Mouse (Mus musculus) kidney, embryonic 16.5 days (tissue): Measurements from ENCODE around the gene Adcy7. TPM values are rescaled to one million over a fixed set of nuclear protein-coding genes. Genes with fewer than 3 reads are reported as not detected.

Experiments used
- ATAC-seq: fragments of 200-750 bp; cut with Nextera tagmentation; 2 replicates; pipeline ENCODE4 v1.8.0; 2017; ENCODE audit warnings: moderate TSS enrichment; ENCODE audit not compliant: low FRiP score, low TSS enrichment
- H3K27ac ChIP-seq: fragments of 300-500 bp; sonication (generic); 2 replicates; pipeline ENCODE4 v1.5.1; 2014; ENCODE audit warnings: low read length
- H3K27me3 ChIP-seq: fragments of 300-500 bp; sonication (generic); 2 replicates; pipeline ENCODE4 v1.6.1; 2014; ENCODE audit warnings: low read length, control low read depth, mixed read lengths; ENCODE audit not compliant: insufficient read depth
- H3K36me3 ChIP-seq: fragments of 300-500 bp; sonication (generic); 2 replicates; pipeline ENCODE4 v1.6.1; 2014; ENCODE audit warnings: low read length, control low read depth, mixed read lengths; ENCODE audit not compliant: insufficient read depth
- H3K4me1 ChIP-seq: fragments of 300-500 bp; sonication (generic); 2 replicates; pipeline ENCODE4 v1.6.1; 2014; ENCODE audit warnings: low read length, control low read depth, mixed read lengths; ENCODE audit not compliant: insufficient read depth
- H3K4me2 ChIP-seq: fragments of 300-500 bp; sonication (generic); replicated peaks from 2 replicates; pipeline ENCODE4 v1.6.1; 2014; ENCODE audit warnings: low read depth, low read length
- H3K4me3 ChIP-seq: fragments of 300-500 bp; sonication (generic); 2 replicates; pipeline ENCODE4 v1.5.1; 2014; ENCODE audit warnings: mild to moderate bottlenecking, low read length
- H3K9ac ChIP-seq: fragments of 300-500 bp; sonication (generic); replicated peaks from 2 replicates; pipeline ENCODE4 v1.6.1; 2014; ENCODE audit warnings: low read length
- H3K9me3 ChIP-seq: fragments of 300-500 bp; sonication (generic); 2 replicates; pipeline ENCODE4 v1.6.1; 2016; ENCODE audit warnings: low read length, control low read depth
- whole genome bisulfite sequencing: fragments of 180-500 bp; shearing (Covaris S2); extraction: QIAGEN DNeasy Blood & Tissue Kit; methylation state at CpG from one replicate; pipeline ENCODE4 v1.1.7; 2014; 5-methylcytosine and 5-hydroxymethylcytosine counted together
- polyA plus RNA-seq: library from polyadenylated mRNA; unstranded; fragments of >200 nt; fragmentation: Nextera tagmentation; extraction: Ambion mirVana; gene quantifications from 2 replicates; pipeline ENCODE4 v1.2.1, GENCODE M21; 2015

The Adcy7 gene
- polyA plus RNA-seq, 1 experiment from 2014 or later, result 3.7 TPM

DNA sequence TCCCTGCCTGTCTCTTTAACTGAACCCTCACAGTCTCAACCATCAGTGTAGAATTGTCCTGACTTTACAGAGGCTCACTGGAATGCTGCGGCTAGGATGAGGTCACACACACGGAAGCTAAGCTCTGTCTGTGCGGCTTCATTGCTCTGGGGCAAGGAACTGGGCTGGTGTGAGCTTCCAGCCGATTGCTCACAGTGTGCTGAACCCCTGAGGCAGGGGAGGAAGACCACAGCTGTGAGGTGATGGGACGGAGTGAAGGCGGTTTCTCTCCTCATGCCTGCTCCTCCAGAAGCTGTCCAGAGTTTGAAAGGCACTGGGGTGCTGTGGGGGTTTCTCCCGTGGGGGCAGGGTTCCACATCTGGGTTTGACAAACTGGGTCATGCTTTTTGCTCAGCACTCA, 12.5 kb downstream of the Adcy7 start:
- H3K9me3 ChIP-seq, result no peaks in the 10 kb centered on the region
- no peak overlapping the region for H3K4me2 ChIP-seq
- H3K27me3 ChIP-seq, result no peaks in the 10 kb centered on the region
- no peak overlapping the region for H3K27ac ChIP-seq
- no peaks in the 10 kb centered on the region for H3K36me3 ChIP-seq
- 45% methylated on average over 7 of the region's 7 CpGs for WGBS
- ATAC-seq, result no peak
- H3K4me3 ChIP-seq, result no peak overlapping the region
- peaks cover 10% of the 10 kb centered on the region; the same call in 1 of the 2 replicates for H3K4me1 ChIP-seq
- H3K9ac ChIP-seq, result no peak overlapping the region

DNA sequence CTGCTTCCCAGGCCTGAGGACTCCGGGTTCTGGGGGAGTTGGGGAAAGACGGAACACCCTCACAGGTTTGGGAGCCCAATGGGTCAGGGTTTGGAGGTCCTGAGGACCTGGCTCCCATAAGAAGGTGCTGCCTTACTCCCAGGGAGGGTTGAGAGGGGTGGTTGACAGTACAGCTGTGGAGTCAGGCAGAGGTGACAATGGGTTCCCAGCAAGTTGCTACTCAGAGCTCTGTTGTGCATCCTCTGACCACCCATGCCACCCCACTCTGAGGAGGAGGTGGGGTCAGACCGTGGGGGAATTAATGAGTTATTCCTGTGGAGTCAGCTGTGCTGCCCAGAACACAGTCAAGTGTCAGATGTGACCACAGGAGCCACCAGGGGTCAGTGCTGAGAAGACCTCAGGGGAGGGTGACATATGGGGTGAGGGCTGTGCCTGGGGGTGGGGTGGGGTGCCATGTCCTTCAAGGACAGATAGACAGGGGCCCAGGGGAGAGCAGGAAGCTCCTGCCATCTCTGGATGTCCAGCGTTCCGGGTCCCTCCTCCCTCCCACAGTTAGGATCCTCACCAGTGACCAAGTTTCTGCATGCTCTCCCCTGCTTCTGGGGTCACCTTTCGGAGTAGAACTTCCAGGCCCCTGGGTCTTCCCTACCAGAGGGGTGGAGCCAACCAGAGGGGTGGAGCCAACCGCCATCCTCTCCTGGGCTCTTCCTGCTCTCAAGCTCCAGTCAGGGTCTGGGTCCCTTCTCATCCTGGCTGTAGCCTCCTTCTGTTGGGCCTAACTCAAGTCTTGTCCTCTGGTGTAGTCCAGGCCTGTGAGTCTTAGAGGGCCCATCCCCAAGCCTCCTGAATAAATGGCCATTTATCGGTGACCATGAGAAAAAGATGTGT, 13.5 kb downstream of the Adcy7 start:
- Histone ChIP-seq H3K4me1 (peaks cover 10% of the 10 kb centered on the region; the same call in 1 of the 2 replicates), H3K27me3 (no peaks in the 10 kb centered on the region), H3K36me3 (no peaks in the 10 kb centered on the region), H3K27ac (no peak overlapping the region), H3K9ac (no peak overlapping the region), H3K4me2 (no peak overlapping the region), H3K9me3 (no peaks in the 10 kb centered on the region), H3K4me3 (no peak overlapping the region)
- no peak for ATAC-seq
- WGBS, result 87% methylated on average over 8 of the region's 8 CpGs

GRCm38 (mm10) chr8:88286421-88286960, 14.3 kb downstream of the Adcy7 start:
- Histone ChIP-seq H3K4me1 (peaks cover 10% of the 10 kb centered on the region; the same call in 1 of the 2 replicates), H3K4me3 (no peak overlapping the region), H3K27me3 (no peaks in the 10 kb centered on the region), H3K9me3 (no peaks in the 10 kb centered on the region), H3K27ac (no peak overlapping the region), H3K36me3 (no peaks in the 10 kb centered on the region), H3K9ac (no peak overlapping the region), H3K4me2 (no peak overlapping the region)
- WGBS, result 80% methylated on average over 14 of the region's 14 CpGs
- no peak for ATAC-seq

GRCm38 (mm10) chr8:88288622-88289242, 16.5 kb downstream of the Adcy7 start:
- no peaks in the 10 kb centered on the region for H3K9me3 ChIP-seq
- no peak overlapping the region for H3K27ac ChIP-seq
- 60% methylated on average over 12 of the region's 12 CpGs for WGBS
- H3K27me3 ChIP-seq, result no peaks in the 10 kb centered on the region
- no peak overlapping the region for H3K9ac ChIP-seq
- no peaks in the 10 kb centered on the region for H3K36me3 ChIP-seq
- no peak overlapping the region for H3K4me2 ChIP-seq
- peaks cover 10% of the 10 kb centered on the region; the same call in 1 of the 2 replicates for H3K4me1 ChIP-seq
- ATAC-seq, result no peak
- no peak overlapping the region for H3K4me3 ChIP-seq

GRCm38 (mm10) chr8:88289901-88290300, 17.7 kb downstream of the Adcy7 start:
- no peaks in the 10 kb centered on the region for H3K36me3 ChIP-seq
- no peaks in the 10 kb centered on the region for H3K27me3 ChIP-seq
- WGBS, result 77% methylated on average over 1 of the region's 1 CpGs
- no peak overlapping the region for H3K4me2 ChIP-seq
- no peaks in the 10 kb centered on the region for H3K9me3 ChIP-seq
- H3K27ac ChIP-seq, result no peak overlapping the region
- H3K4me3 ChIP-seq, result no peak overlapping the region
- ATAC-seq, result no peak
- H3K9ac ChIP-seq, result no peak overlapping the region
- H3K4me1 ChIP-seq, result peaks cover 9% of the 10 kb centered on the region; the same call in 1 of the 2 replicates

DNA sequence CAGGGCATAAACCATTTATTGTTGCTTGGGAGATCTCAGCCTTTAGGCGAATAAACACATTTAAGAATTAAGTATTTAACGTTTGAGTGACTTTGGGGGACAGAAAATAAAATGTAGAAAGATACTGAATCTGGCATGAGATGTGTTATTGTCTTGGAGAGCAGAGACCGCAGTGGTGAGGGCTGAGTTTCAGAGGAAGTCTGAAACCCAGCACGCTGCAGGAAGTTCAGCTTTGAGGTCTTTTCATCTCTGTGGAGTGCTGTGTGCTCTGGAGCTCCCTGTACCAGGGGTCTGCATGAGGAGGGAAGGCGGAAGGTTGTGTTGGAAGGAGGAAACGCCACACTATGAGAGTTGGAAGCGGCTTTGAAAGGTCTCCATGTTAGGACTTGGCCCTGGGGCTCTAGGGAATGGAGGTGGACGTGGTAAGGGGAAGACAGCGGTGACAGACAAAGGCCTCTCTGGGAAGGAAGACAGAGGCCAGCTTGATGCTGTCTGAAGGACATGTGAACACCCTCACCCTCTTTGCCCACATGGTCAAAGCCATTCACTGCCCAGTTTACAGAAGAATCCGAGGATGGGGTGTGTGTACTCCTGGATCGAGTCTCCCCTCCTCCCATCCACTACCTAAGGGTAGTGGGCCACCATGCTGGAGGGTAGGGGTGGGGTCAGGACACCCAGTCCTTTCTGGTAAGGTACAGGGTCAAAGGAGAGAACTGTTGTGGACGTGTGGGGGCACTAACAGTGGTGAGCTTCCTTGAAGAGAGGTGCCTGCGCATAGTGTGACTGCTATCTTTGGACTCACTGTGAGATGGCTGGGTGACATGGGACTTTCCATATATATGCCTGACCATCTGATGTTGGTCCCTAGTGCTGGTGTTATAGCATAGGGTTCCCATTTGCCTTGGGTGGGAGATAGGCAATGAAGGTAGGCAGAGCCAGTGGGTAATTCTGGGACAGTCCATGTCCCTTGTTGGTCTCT, 18.4 kb downstream of the Adcy7 start:
- no peak overlapping the region for H3K9ac ChIP-seq
- H3K27ac ChIP-seq, result no peak overlapping the region
- no peaks in the 10 kb centered on the region for H3K9me3 ChIP-seq
- 0 out of 2 replicates have a peak, but pooled peaks cover 6% of the 10 kb centered on the region for H3K4me1 ChIP-seq
- no peak for ATAC-seq
- H3K27me3 ChIP-seq, result no peaks in the 10 kb centered on the region
- H3K4me3 ChIP-seq, result no peak overlapping the region
- H3K4me2 ChIP-seq, result no peak overlapping the region
- no peaks in the 10 kb centered on the region for H3K36me3 ChIP-seq
- 81% methylated on average over 13 of the region's 13 CpGs for WGBS

- H3K27ac ChIP-seq, result no peak overlapping the region
- H3K9me3 ChIP-seq, result no peaks in the 10 kb centered on the region
- no peak overlapping the region for H3K4me2 ChIP-seq
- 0 out of 2 replicates have a peak, but pooled peaks cover 6% of the 10 kb centered on the region for H3K4me1 ChIP-seq
- no peak for ATAC-seq
- 90% methylated on average over 11 of the region's 11 CpGs for WGBS
- H3K9ac ChIP-seq, result no peak overlapping the region
- H3K4me3 ChIP-seq, result no peak overlapping the region
- H3K27me3 ChIP-seq, result no peaks in the 10 kb centered on the region
- no peaks in the 10 kb centered on the region for H3K36me3 ChIP-seq
These were observed 19.1 kb downstream of the Adcy7 start for GRCm38 (mm10) chr8:88291305-88291690.

- no peak overlapping the region for H3K9ac ChIP-seq
- ATAC-seq, result no peak
These were observed 20.7 kb downstream of the Adcy7 start for GRCm38 (mm10) chr8:88292926-88293325.

More at GRCm38 (mm10) chr8:88292926-88293325, 20.7 kb downstream of the Adcy7 start:
- Histone ChIP-seq H3K4me3 (no peak overlapping the region), H3K4me2 (no peak overlapping the region), H3K36me3 (no peaks in the 10 kb centered on the region), H3K27me3 (no peaks in the 10 kb centered on the region), H3K9me3 (no peaks in the 10 kb centered on the region), H3K4me1 (0 out of 2 replicates have a peak, but pooled peaks cover 6% of the 10 kb centered on the region), H3K27ac (no peak overlapping the region)
- WGBS, result 86% methylated on average over 3 of the region's 3 CpGs
